Comparison of ENCODE assay signal across 9 mouse cellular contexts in the genomic region with DNA sequence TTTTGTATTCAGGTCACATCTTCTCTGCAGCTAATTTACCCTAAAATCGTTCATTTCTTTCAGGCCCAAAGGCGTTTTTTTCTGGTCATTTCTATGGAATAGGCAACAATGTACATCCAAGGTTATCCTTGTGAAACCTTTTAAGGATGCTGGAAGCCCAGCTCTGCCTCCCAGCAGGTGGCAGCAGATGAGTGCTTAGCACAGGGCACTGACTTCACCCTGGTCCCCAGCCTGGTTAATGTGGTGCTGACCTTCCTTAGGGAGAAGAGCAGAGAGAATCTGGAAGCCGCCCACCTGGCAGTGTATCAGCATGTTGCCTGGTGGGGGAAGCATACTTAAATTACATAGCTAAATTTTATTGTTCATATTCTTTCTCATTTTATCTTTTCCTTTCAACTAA. TPM values are rescaled to one million over a fixed set of nuclear protein-coding genes. Genes with fewer than 3 reads are reported as not detected.
DNase-seq lines count a peak whose midpoint lies in the region; ATAC-seq lines count a peak whose summit lies in the region.
"Had no signal": no experiment of that assay in that cellular context is flagged by ENCODE, and none has a peak within 500 bp of the region (broad histone marks: within the 10 kb centered on the region; RNA-seq: fewer than 3 reads in every experiment).

No protein-coding gene starts in this region.

- no peak overlapping the region for H3K4me2 ChIP-seq in hindbrain, embryonic 11.5 days (replicated peaks; ENCODE audit: low read depth, low read length)
- H3K4me2 ChIP-seq in hindbrain, embryonic 12.5 days (replicated peaks): no peak overlapping the region
- H3K4me2 ChIP-seq: midbrain, embryonic 12.5 days had no signal

- H3K4me1 ChIP-seq in hindbrain, embryonic 11.5 days (replicated peaks; ENCODE audit: control insufficient read depth, insufficient read depth, low read length): peaks cover 2% of the 10 kb centered on the region; the same call in 1 of the 2 replicates
- peaks cover 21% of the 10 kb centered on the region for H3K4me1 ChIP-seq in hindbrain, embryonic 12.5 days

- no peak overlapping the region for H3K4me3 ChIP-seq in hindbrain, embryonic 11.5 days (ENCODE audit: low read depth, low read length)
- H3K4me3 ChIP-seq in hindbrain, embryonic 12.5 days: no peak overlapping the region
- H3K4me3 ChIP-seq: midbrain, embryonic 12.5 days had no signal

- 46% methylated on average over 3 of the region's 3 CpGs for WGBS in hindbrain, embryonic 11.5 days
- WGBS in hindbrain, embryonic 12.5 days: 40% methylated on average over 3 of the region's 3 CpGs

- no peak overlapping the region for H3K27ac ChIP-seq in hindbrain, embryonic 11.5 days (ENCODE audit: low read depth, low read length)
- H3K27ac ChIP-seq in hindbrain, embryonic 12.5 days: no peak overlapping the region
- H3K27ac ChIP-seq: midbrain, embryonic 12.5 days had no signal

- ATAC-seq in hindbrain, embryonic 11.5 days (ENCODE audit: low FRiP score): no peak
- ATAC-seq in hindbrain, embryonic 12.5 days (ENCODE audit: low FRiP score): no peak

- no peaks in the 10 kb centered on the region for H3K27me3 ChIP-seq in hindbrain, embryonic 11.5 days (ENCODE audit: control insufficient read depth, insufficient read depth, low read length)
- H3K27me3 ChIP-seq in hindbrain, embryonic 12.5 days: no peaks in the 10 kb centered on the region
- H3K27me3 ChIP-seq: midbrain, embryonic 12.5 days had no signal

- no peaks in the 10 kb centered on the region for H3K36me3 ChIP-seq in hindbrain, embryonic 11.5 days (ENCODE audit: control insufficient read depth, insufficient read depth, low read length)
- H3K36me3 ChIP-seq in hindbrain, embryonic 12.5 days: no peaks in the 10 kb centered on the region
- H3K36me3 ChIP-seq: midbrain, embryonic 12.5 days had no signal

- no peak overlapping the region for H3K9ac ChIP-seq in hindbrain, embryonic 11.5 days (ENCODE audit: low read depth, low read length)
- H3K9ac ChIP-seq in hindbrain, embryonic 12.5 days: no peak overlapping the region
- H3K9ac ChIP-seq: midbrain, embryonic 12.5 days had no signal

- intact Hi-C loops in left cerebral cortex, postnatal 36 days (cut with DNase I): loop anchor here (2.0 to 5.0 kb wide), 3 partner anchors 50 to 287 kb away; no protein-coding TSS in a partner anchor

- peak; percentile 69 for DNase-seq in hindbrain, embryonic 11.5 days (ENCODE audit: low spot score)
- peak; percentile 58 to 85 for DNase-seq in adrenal gland, adult (ENCODE audit: inconsistent age in 2 of 2, low spot score in 1 of 2)
- peak; percentile 58 for DNase-seq in embryo, embryonic 9.5 days (ENCODE audit: extremely low spot score)
- peak; percentile 85 for DNase-seq in heart, postnatal 4 days
- peak; percentile 55 to 58 for DNase-seq in left cerebral cortex, postnatal 36 days (ENCODE audit: low spot score in 2 of 2)
- DNase-seq in retina, embryonic 14.5 days (ENCODE audit: low spot score): peak; percentile 77
- peak; percentile 56 to 71 for DNase-seq in urinary bladder, postnatal 36 days (ENCODE audit: low spot score in 2 of 2)

- H3K9me3 ChIP-seq in hindbrain, embryonic 11.5 days (ENCODE audit: control insufficient read depth, low read length): no peaks in the 10 kb centered on the region
- no peaks in the 10 kb centered on the region for H3K9me3 ChIP-seq in hindbrain, embryonic 12.5 days (replicated peaks)
- H3K9me3 ChIP-seq: midbrain, embryonic 12.5 days had no signal

RNA-seq across cellular contexts. Expression of gene Mmaa, which starts 3.0 kb away (rescaled TPM):
- 12.2 and 12.5 TPM in 2 replicates for polyA plus RNA-seq in hindbrain, embryonic 11.5 days (2014; fragmentation: Nextera tagmentation; extraction: Ambion mirVana)
- 16.5 and 17.0 TPM in 2 replicates for polyA plus RNA-seq in hindbrain, embryonic 12.5 days (2016; fragmentation: Nextera tagmentation; extraction: Ambion mirVana)
- total RNA-seq in heart, postnatal 4 days (2021): 10 to 100 TPM; 19.0 to 20.1 TPM
- total RNA-seq in left cerebral cortex, postnatal 36 days (2021): 10 to 100 TPM; 21.5 to 31.9 TPM

RNA-seq across cellular contexts. Expression of gene 1700011L22Rik, which starts 49.4 kb away (rescaled TPM):
- not detected in 2 replicates for polyA plus RNA-seq in hindbrain, embryonic 11.5 days (2014; fragmentation: Nextera tagmentation; extraction: Ambion mirVana)
- not detected in 2 replicates for polyA plus RNA-seq in hindbrain, embryonic 12.5 days (2016; fragmentation: Nextera tagmentation; extraction: Ambion mirVana)
- not detected for total RNA-seq in heart, postnatal 4 days (2021)
- total RNA-seq in left cerebral cortex, postnatal 36 days (2021): not detected
- polyA plus RNA-seq: midbrain, embryonic 12.5 days had no signal
